Mouse (Mus musculus) heart, adult 2 months (tissue): ENCODE results near the gene Pcyox1.

Source experiments
- CTCF ChIP-seq: fragments of 200-600 bp; IDR thresholded peaks from 2 replicates; pipeline ENCODE4 v1.8.1; 2022; ENCODE audit warnings: antibody characterized with exemption, mild to moderate bottlenecking, moderate library complexity
- POLR2A ChIP-seq: fragments of 200-500 bp; IDR thresholded peaks from 2 replicates; pipeline ENCODE4 v1.6.1; 2011; ENCODE audit warnings: mild to moderate bottlenecking, low read depth, low read length, control low read depth; ENCODE audit not compliant: insufficient read depth

GRCm38 (mm10) chr6:86349257-86349656 lies 47.7 kb downstream of the Pcyox1 start:
- TF ChIP-seq CTCF (peak; percentile 58), POLR2A (no peak)
